Mouse (Mus musculus) 3134 (cell line): ENCODE results near the gene Cbx3.
A peak's percentile ranks its signal among the peaks of the same experiment; 100 is the strongest.

Source experiments
- DNase-seq: peaks from one replicate; pipeline ENCODE4 v3.0.0-alpha.2; 2011; ENCODE audit warnings: low spot score; ENCODE audit not compliant: insufficient read length; ENCODE audit errors: extremely low read depth

The Cbx3 gene

GRCm38 (mm10) chr6:51523807-51524320, 53.7 kb downstream of the Cbx3 start, which contains the start of gene Snx10:
Gene Snx10 (plus strand): TSS chr6:51523901.
- DNase-seq, result peak; percentile 73

GRCm38 (mm10) chr6:51524321-51524931, 54.3 kb downstream of the Cbx3 start:
- peak; percentile 44 for DNase-seq

GRCm38 (mm10) chr6:51525001-51525400, 54.8 kb downstream of the Cbx3 start:
- DNase-seq, result peak; percentile 21

- no peak for DNase-seq
These were observed 59.3 kb downstream of the Cbx3 start for GRCm38 (mm10) chr6:51529457-51529856.
